Mouse (Mus musculus) liver, postnatal 0 days (tissue): ENCODE measurements at regions not wholly inside any gene's neighbourhood (a gene's known extent, or its start where the extent isn't known, plus 50 kb on each side); places are given as distances from the start of the nearest gene placed in this dataset.
A peak's percentile ranks its signal among the peaks of the same experiment; 100 is the strongest.

Experiments used
- ATAC-seq: fragments of 200-750 bp; cut with Nextera tagmentation; 2 replicates; pipeline ENCODE4 v1.8.0; 2017; ENCODE audit warnings: mild to moderate bottlenecking, moderate library complexity
- DNase-seq: peaks from one replicate; pipeline ENCODE4 v3.0.0-alpha.2; 2016
- H3K27ac ChIP-seq: fragments of 300-500 bp; sonication (generic); 2 replicates; pipeline ENCODE4 v1.5.1; 2014; ENCODE audit warnings: antibody characterized with exemption, moderate library complexity, mild to moderate bottlenecking, low read depth
- H3K27me3 ChIP-seq: fragments of 300-500 bp; sonication (generic); 2 replicates; pipeline ENCODE4 v1.6.1; 2014; ENCODE audit warnings: low read length, control low read depth, mixed read lengths; ENCODE audit not compliant: insufficient read depth
- H3K36me3 ChIP-seq: fragments of 300-500 bp; sonication (generic); replicated peaks from 2 replicates; pipeline ENCODE4 v1.6.1; 2014; ENCODE audit warnings: mild to moderate bottlenecking, control low read depth, low read length, moderate library complexity, mixed read lengths; ENCODE audit not compliant: insufficient read depth
- H3K4me1 ChIP-seq: fragments of 300-500 bp; sonication (generic); 2 replicates; pipeline ENCODE4 v1.6.1; 2014; ENCODE audit warnings: antibody characterized with exemption, mild to moderate bottlenecking, control low read depth; ENCODE audit not compliant: insufficient read depth
- H3K4me2 ChIP-seq: fragments of 300-500 bp; sonication (generic); 2 replicates; pipeline ENCODE4 v1.6.1; 2014; ENCODE audit warnings: low read depth, mild to moderate bottlenecking, low read length, moderate library complexity, mixed read lengths
- H3K4me3 ChIP-seq: fragments of 300-500 bp; sonication (generic); 2 replicates; pipeline ENCODE4 v1.5.1; 2014; ENCODE audit warnings: low read depth, low read length
- H3K9ac ChIP-seq: fragments of 300-500 bp; sonication (generic); replicated peaks from 2 replicates; pipeline ENCODE4 v1.6.1; 2014; ENCODE audit warnings: mild to moderate bottlenecking, moderate library complexity
- H3K9me3 ChIP-seq: fragments of 300-500 bp; sonication (generic); 2 replicates; pipeline ENCODE4 v1.6.1; 2016; ENCODE audit warnings: mild to moderate bottlenecking, control low read depth, low read length, mixed read lengths
- CTCF ChIP-seq: sonication (generic); IDR thresholded peaks from 2 replicates; pipeline ENCODE4 v1.5.1; 2016; ENCODE audit warnings: antibody characterized with exemption, low read depth
- EP300 ChIP-seq: IDR thresholded peaks from 2 replicates; pipeline ENCODE4 v1.6.1; 2016; ENCODE audit warnings: antibody characterized with exemption, low read depth, mild to moderate bottlenecking
- WGBS: fragments of 180-500 bp; shearing (Covaris S2); extraction: QIAGEN DNeasy Blood & Tissue Kit; methylation state at CpG from one replicate; pipeline ENCODE4 v1.1.7; 2014; ENCODE audit not compliant: insufficient replicate concordance; 5-methylcytosine and 5-hydroxymethylcytosine counted together

DNA sequence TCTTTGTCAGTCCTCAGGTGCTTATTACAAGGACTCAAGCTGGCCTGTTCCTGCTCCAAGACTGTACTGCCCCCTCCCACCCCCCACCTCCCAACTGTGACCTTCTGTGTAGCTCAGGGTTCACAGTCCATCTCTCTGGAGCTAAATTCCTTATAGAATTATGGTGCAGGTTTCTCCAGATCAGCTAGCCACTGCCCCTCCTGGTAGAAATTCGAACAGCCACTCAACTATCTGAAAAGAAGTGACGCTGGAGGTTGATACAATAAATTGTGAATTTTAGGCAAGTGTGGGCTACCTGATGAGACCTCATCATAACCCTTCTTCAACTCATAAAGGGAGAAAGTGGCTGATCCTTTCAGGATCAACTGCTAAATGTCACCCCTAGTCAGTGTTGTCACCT is 86.3 kb downstream of the Cct8l1 start:
- Histone ChIP-seq H3K4me3 (no peak overlapping the region), H3K9me3 (no peaks in the 10 kb centered on the region), H3K36me3 (no peaks in the 10 kb centered on the region), H3K4me1 (no peaks in the 10 kb centered on the region), H3K27ac (no peak overlapping the region), H3K4me2 (no peak overlapping the region), H3K9ac (no peak overlapping the region), H3K27me3 (no peaks in the 10 kb centered on the region)
- ATAC-seq, result no peak
- DNase-seq, result no peak
- 54% methylated on average over 2 of the region's 2 CpGs for WGBS
- TF ChIP-seq EP300, result no peak
- TF ChIP-seq CTCF, result peak; percentile 42

DNA sequence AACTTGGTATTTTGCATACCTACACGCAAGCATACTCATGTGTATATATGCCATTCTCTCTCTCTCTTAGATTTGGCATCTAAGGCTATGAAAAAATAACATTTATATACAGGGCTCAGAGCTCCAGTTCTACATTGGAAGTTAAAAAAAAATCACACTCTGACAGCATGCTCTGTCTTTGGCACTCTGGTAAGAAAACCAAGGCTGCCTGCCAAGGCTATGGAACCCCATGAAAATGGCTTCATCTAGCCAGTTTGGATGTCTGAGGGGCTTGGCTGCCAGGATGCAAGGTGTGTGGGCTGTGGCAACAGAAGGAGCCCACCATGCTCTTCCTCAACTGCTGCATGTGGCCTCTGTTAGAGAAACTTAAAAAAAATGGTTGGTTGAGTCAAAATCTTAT is 83.5 kb downstream of the Cct8l1 start:
- no peaks in the 10 kb centered on the region for H3K36me3 ChIP-seq
- WGBS, result 83% methylated on average over 1 of the region's 1 CpGs
- no peak overlapping the region for H3K4me2 ChIP-seq
- H3K4me1 ChIP-seq, result no peaks in the 10 kb centered on the region
- H3K4me3 ChIP-seq, result no peak overlapping the region
- H3K27ac ChIP-seq, result no peak overlapping the region
- H3K27me3 ChIP-seq, result no peaks in the 10 kb centered on the region
- no peaks in the 10 kb centered on the region for H3K9me3 ChIP-seq
- TF ChIP-seq EP300 (no peak), CTCF (no peak)
- DNase-seq (no peak), ATAC-seq (no peak)
- H3K9ac ChIP-seq, result no peak overlapping the region

DNA sequence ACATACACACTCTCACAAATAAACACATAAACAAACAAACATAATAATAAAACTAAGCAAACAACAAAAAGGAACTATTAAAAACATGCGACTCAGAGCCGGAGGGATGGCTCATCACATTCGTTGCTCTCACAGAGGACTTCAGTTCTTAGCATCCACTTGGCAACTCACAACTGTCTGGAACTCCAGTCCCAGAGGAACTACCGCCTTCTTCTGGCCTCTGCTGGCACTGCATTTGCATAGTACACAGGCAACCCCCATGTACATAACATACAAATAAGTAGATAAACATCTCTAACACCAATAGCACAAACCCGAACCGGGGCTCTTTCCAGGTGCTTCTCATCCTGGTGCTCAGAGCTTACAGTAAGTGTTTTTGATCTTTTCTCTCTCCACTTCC is 81.9 kb downstream of the Cct8l1 start:
- Histone ChIP-seq H3K27me3 (no peaks in the 10 kb centered on the region), H3K9me3 (no peaks in the 10 kb centered on the region), H3K36me3 (no peaks in the 10 kb centered on the region), H3K9ac (no peak overlapping the region), H3K27ac (no peak overlapping the region), H3K4me1 (no peaks in the 10 kb centered on the region), H3K4me2 (no peak overlapping the region), H3K4me3 (no peak overlapping the region)
- 84% methylated on average over 6 of the region's 6 CpGs for WGBS
- no peak for DNase-seq
- no peak for ATAC-seq
- TF ChIP-seq CTCF (peak; percentile 15; the same call in 1 of the 2 replicates), EP300 (no peak)

DNA sequence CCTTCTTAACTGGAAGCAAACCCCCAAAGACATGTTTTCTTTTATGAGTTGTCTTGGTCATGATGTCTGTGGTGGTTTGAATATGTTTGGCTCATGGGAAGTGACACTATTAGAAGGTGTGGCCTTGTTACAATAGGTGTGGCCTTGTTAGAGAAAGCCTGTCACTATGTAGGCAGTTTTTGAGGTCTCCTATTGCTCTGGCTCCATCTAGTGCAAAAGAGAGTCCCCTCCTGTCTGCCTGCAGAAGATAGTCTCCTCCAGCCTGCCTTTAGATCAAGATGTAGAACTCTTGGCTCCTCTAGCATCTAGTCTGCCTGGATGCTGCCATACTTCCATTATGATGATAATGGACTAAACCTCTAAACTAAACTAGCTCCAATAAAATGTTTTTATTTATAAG is 75.8 kb downstream of the Cct8l1 start:
- TF ChIP-seq EP300, result no peak
- TF ChIP-seq CTCF, result 0 out of 2 replicates have a peak, but pooled peaks have one; percentile 7
- Histone ChIP-seq H3K4me1 (no peaks in the 10 kb centered on the region), H3K9ac (no peak overlapping the region), H3K36me3 (no peaks in the 10 kb centered on the region), H3K27ac (no peak overlapping the region), H3K4me3 (no peak overlapping the region), H3K27me3 (no peaks in the 10 kb centered on the region), H3K4me2 (no peak overlapping the region), H3K9me3 (no peaks in the 10 kb centered on the region)
- DNase-seq (no peak), ATAC-seq (no peak)
